Mouse (Mus musculus): ENCODE results near the gene Nr1i3. TPM values are rescaled to one million over a fixed set of nuclear protein-coding genes. Genes with fewer than 3 reads are reported as not detected.

Nr1i3 gene
- polyA plus RNA-seq, 1 experiment from 2014 or later = 1.8 TPM

DNA sequence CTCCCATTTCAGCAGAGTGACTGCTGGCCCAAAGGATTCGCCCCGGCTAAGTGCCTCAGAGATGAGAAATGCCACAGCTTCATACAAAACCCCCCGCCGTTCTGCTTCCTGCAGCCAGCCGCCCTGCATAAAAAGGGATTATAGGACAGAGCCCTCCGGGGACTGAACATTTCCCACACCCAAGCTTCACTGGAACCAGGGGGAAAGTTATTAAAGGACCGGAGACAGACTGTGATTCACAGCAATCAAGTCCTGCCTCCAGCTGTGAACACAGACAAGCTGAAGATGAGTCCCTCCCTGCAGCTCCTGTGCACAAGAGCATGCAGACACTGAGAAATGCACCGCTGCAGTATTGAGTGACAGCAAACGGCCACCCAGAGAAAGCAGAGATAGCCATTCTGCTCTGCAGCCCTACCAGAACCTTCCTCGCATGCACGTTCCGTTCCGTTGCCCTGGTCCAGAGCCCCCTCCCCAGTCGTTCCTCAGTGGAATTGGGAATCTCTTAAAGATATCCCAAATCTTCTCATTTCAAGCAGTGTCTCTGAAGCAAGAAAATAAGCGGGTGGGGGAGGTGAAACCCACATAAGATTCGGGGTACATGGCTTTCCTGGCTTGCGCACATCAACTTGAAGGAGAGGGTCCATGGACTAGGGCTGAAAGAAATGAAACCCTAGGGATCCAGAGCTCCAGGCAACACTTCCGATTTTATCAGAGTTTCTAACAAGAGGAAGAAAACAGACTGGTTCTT, 20.5 kb upstream of the Nr1i3 start:
- H3K36me3 ChIP-seq (ENCODE audit: control insufficient read depth, insufficient read depth, low read length) = no peaks in the 10 kb centered on the region
- 11% methylated on average over 18 of the region's 18 CpGs for WGBS
- no peaks in the 10 kb centered on the region for H3K9me3 ChIP-seq (replicated peaks; ENCODE audit: control insufficient read depth, low read length)
- peaks cover 19% of the 10 kb centered on the region for H3K27me3 ChIP-seq (ENCODE audit: control insufficient read depth, insufficient read depth, low read length)
- no peak overlapping the region for H3K27ac ChIP-seq (ENCODE audit: low read length)
- peak overlapping the region; percentile 46 for H3K4me2 ChIP-seq (ENCODE audit: low read depth, low read length)
- H3K4me1 ChIP-seq (ENCODE audit: control insufficient read depth, insufficient read depth, low read length) = peaks cover 35% of the 10 kb centered on the region
- peak overlapping the region; percentile 22 for H3K4me3 ChIP-seq (replicated peaks; ENCODE audit: low read length)
- H3K9ac ChIP-seq (ENCODE audit: low read length) = peak overlapping the region; percentile 40; the same call in 1 of the 2 replicates
- ATAC-seq (ENCODE audit: insufficient read depth, low FRiP score) = no peak

DNA sequence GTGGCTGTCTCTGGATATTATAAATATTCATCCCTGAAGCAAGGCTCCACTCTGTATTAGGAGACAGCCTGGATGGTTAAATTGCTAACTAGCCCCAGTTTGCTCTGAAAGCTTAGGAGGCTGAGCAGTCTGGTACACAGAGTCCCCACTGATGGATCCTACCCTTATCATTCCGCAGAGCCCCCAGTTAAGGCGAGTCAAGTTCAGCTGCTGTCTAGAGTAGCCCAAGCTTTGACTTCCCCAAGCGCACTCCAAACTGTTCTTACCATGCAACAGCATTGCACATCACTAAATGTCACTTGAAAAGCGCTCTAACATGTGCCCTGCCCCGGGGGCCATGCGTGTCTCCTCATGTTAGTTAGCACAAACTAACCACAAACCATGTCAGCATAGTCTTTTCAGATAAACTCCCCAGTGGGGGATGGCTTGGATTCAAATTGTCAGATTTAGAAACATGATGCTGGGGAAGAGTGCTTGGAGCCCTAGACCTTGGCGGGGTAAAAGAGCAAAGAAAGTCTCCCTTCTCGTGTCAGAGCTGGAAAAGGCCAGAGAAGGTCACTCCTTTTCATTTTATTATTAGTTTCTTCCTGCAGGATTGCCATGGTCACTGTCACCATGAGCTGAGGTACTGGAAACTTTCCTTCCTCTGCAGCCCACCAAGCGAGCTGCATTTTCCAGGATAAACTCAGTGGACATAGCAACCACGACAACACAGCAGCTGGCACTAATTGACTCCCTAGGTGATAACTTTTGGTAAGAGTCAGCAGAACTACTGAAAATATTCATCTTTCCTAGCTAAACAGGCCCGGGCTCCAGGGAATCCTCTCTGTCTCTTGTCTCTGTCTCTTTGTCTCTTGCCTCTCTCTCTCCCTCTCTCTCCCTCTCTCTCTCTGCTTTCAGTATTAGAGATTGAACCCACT, 19.6 kb upstream of the Nr1i3 start:
- peak overlapping the region; percentile 84 for H3K4me2 ChIP-seq (ENCODE audit: low read depth, low read length)
- peaks cover 19% of the 10 kb centered on the region for H3K27me3 ChIP-seq (ENCODE audit: control insufficient read depth, insufficient read depth, low read length)
- no peak overlapping the region for H3K9ac ChIP-seq (ENCODE audit: low read length)
- peaks cover 26% of the 10 kb centered on the region for H3K4me1 ChIP-seq (ENCODE audit: control insufficient read depth, insufficient read depth, low read length)
- H3K36me3 ChIP-seq (ENCODE audit: control insufficient read depth, insufficient read depth, low read length) = no peaks in the 10 kb centered on the region
- no peak overlapping the region for H3K27ac ChIP-seq (ENCODE audit: low read length)
- no peaks in the 10 kb centered on the region for H3K9me3 ChIP-seq (replicated peaks; ENCODE audit: control insufficient read depth, low read length)
- ATAC-seq (ENCODE audit: insufficient read depth, low FRiP score) = no peak
- WGBS = 33% methylated on average over 11 of the region's 11 CpGs
- no peak overlapping the region for H3K4me3 ChIP-seq (replicated peaks; ENCODE audit: low read length)

- H3K27me3 ChIP-seq (ENCODE audit: control insufficient read depth, insufficient read depth, low read length) = peaks cover 19% of the 10 kb centered on the region
- H3K27ac ChIP-seq (ENCODE audit: low read length) = no peak overlapping the region
- peak overlapping the region; percentile 63 for H3K9ac ChIP-seq (ENCODE audit: low read length)
- ATAC-seq (ENCODE audit: insufficient read depth, low FRiP score) = no peak
- peak overlapping the region; percentile 56 for H3K4me3 ChIP-seq (replicated peaks; ENCODE audit: low read length)
- H3K36me3 ChIP-seq (ENCODE audit: control insufficient read depth, insufficient read depth, low read length) = no peaks in the 10 kb centered on the region
- no peaks in the 10 kb centered on the region for H3K9me3 ChIP-seq (replicated peaks; ENCODE audit: control insufficient read depth, low read length)
- H3K4me2 ChIP-seq (ENCODE audit: low read depth, low read length) = peak overlapping the region; percentile 84
- 13% methylated on average over 20 of the region's 20 CpGs for WGBS
- H3K4me1 ChIP-seq (ENCODE audit: control insufficient read depth, insufficient read depth, low read length) = peaks cover 18% of the 10 kb centered on the region
Observed at GRCm38 (mm10) chr1:171195046-171195822, 18.5 kb upstream of the Nr1i3 start.

GRCm38 (mm10) chr1:171195887-171196397, 17.8 kb upstream of the Nr1i3 start, which contains the start of gene Pcp4l1:
TSS of gene Pcp4l1 (minus strand) at chr1:171196268.
- Histone ChIP-seq H3K36me3 (ENCODE audit: control insufficient read depth, insufficient read depth, low read length) (no peaks in the 10 kb centered on the region), H3K9ac (ENCODE audit: low read length) (peak within 1 kb of the TSS; percentile 63), H3K27ac (ENCODE audit: low read length) (no peak within 1 kb of the TSS), H3K9me3 (replicated peaks; ENCODE audit: control insufficient read depth, low read length) (no peaks in the 10 kb centered on the region), H3K4me2 (ENCODE audit: low read depth, low read length) (peak within 1 kb of the TSS; percentile 84), H3K27me3 (ENCODE audit: control insufficient read depth, insufficient read depth, low read length) (peaks cover 19% of the 10 kb centered on the region), H3K4me1 (ENCODE audit: control insufficient read depth, insufficient read depth, low read length) (peaks cover 18% of the 10 kb centered on the region), H3K4me3 (replicated peaks; ENCODE audit: low read length) (peak within 1 kb of the TSS; percentile 56)
- under 1% methylated on average over 33 of the region's 33 CpGs for WGBS
- ATAC-seq (ENCODE audit: insufficient read depth, low FRiP score) = peak; percentile 82; the same call in 1 of the 2 replicates

- H3K27me3 ChIP-seq (ENCODE audit: control insufficient read depth, insufficient read depth, low read length) = peaks cover 14% of the 10 kb centered on the region
- ATAC-seq (ENCODE audit: insufficient read depth, low FRiP score) = no peak
- H3K9me3 ChIP-seq (replicated peaks; ENCODE audit: control insufficient read depth, low read length) = no peaks in the 10 kb centered on the region
- peaks cover 4% of the 10 kb centered on the region; the same call in 1 of the 2 replicates for H3K4me1 ChIP-seq (ENCODE audit: control insufficient read depth, insufficient read depth, low read length)
- no peak overlapping the region for H3K9ac ChIP-seq (ENCODE audit: low read length)
- no peak overlapping the region for H3K4me2 ChIP-seq (ENCODE audit: low read depth, low read length)
- 31% methylated on average over 1 of the region's 1 CpGs for WGBS
- no peak overlapping the region for H3K27ac ChIP-seq (ENCODE audit: low read length)
- H3K36me3 ChIP-seq (ENCODE audit: control insufficient read depth, insufficient read depth, low read length) = no peaks in the 10 kb centered on the region
- H3K4me3 ChIP-seq (replicated peaks; ENCODE audit: low read length) = no peak overlapping the region
Observed at GRCm38 (mm10) chr1:171199532-171199931, 14.2 kb upstream of the Nr1i3 start.

- H3K9me3 ChIP-seq (replicated peaks; ENCODE audit: control insufficient read depth, low read length) = no peaks in the 10 kb centered on the region
- H3K36me3 ChIP-seq (ENCODE audit: control insufficient read depth, insufficient read depth, low read length) = no peaks in the 10 kb centered on the region
- H3K4me3 ChIP-seq (replicated peaks; ENCODE audit: low read length) = no peak overlapping the region
- H3K4me2 ChIP-seq (ENCODE audit: low read depth, low read length) = no peak overlapping the region
- WGBS = 93% methylated on average over 1 of the region's 1 CpGs
- H3K27ac ChIP-seq (ENCODE audit: low read length) = no peak overlapping the region
- no peak for ATAC-seq (ENCODE audit: insufficient read depth, low FRiP score)
- peaks cover 3% of the 10 kb centered on the region; the same call in 1 of the 2 replicates for H3K27me3 ChIP-seq (ENCODE audit: control insufficient read depth, insufficient read depth, low read length)
- H3K9ac ChIP-seq (ENCODE audit: low read length) = no peak overlapping the region
- peaks cover 1% of the 10 kb centered on the region; the same call in 1 of the 2 replicates for H3K4me1 ChIP-seq (ENCODE audit: control insufficient read depth, insufficient read depth, low read length)
Observed at GRCm38 (mm10) chr1:171200769-171201168, 13.0 kb upstream of the Nr1i3 start.

GRCm38 (mm10) chr1:171203471-171204248, 10.1 kb upstream of the Nr1i3 start:
- Histone ChIP-seq H3K4me2 (ENCODE audit: low read depth, low read length) (no peak overlapping the region), H3K27me3 (ENCODE audit: control insufficient read depth, insufficient read depth, low read length) (no peaks in the 10 kb centered on the region), H3K27ac (ENCODE audit: low read length) (no peak overlapping the region), H3K4me1 (ENCODE audit: control insufficient read depth, insufficient read depth, low read length) (no peaks in the 10 kb centered on the region), H3K4me3 (replicated peaks; ENCODE audit: low read length) (no peak overlapping the region), H3K9me3 (replicated peaks; ENCODE audit: control insufficient read depth, low read length) (no peaks in the 10 kb centered on the region), H3K9ac (ENCODE audit: low read length) (no peak overlapping the region), H3K36me3 (ENCODE audit: control insufficient read depth, insufficient read depth, low read length) (no peaks in the 10 kb centered on the region)
- ATAC-seq (ENCODE audit: insufficient read depth, low FRiP score) = no peak
- WGBS = 56% methylated on average over 10 of the region's 11 CpGs

GRCm38 (mm10) chr1:171204249-171204644, 9.5 kb upstream of the Nr1i3 start:
- H3K4me1 ChIP-seq (ENCODE audit: control insufficient read depth, insufficient read depth, low read length) = no peaks in the 10 kb centered on the region
- WGBS = 57% methylated on average over 7 of the region's 7 CpGs
- no peak overlapping the region for H3K4me3 ChIP-seq (replicated peaks; ENCODE audit: low read length)
- no peaks in the 10 kb centered on the region for H3K9me3 ChIP-seq (replicated peaks; ENCODE audit: control insufficient read depth, low read length)
- ATAC-seq (ENCODE audit: insufficient read depth, low FRiP score) = no peak
- H3K9ac ChIP-seq (ENCODE audit: low read length) = no peak overlapping the region
- H3K27me3 ChIP-seq (ENCODE audit: control insufficient read depth, insufficient read depth, low read length) = no peaks in the 10 kb centered on the region
- no peaks in the 10 kb centered on the region for H3K36me3 ChIP-seq (ENCODE audit: control insufficient read depth, insufficient read depth, low read length)
- H3K4me2 ChIP-seq (ENCODE audit: low read depth, low read length) = no peak overlapping the region
- no peak overlapping the region for H3K27ac ChIP-seq (ENCODE audit: low read length)

Data from stomach, embryonic 16.5 days (tissue).